Mouse (Mus musculus) lung, embryonic 15.5 days (tissue): ENCODE measurements around the gene Tmem63c. TPM values are rescaled to one million over a fixed set of nuclear protein-coding genes. Genes with fewer than 3 reads are reported as not detected.

Experiments used
- ATAC-seq: fragments of 200-750 bp; cut with Nextera tagmentation; 2 replicates; pipeline ENCODE4 v1.8.0; 2017; ENCODE audit warnings: moderate number of reproducible peaks, borderline replicate concordance; ENCODE audit not compliant: low FRiP score, low TSS enrichment; ENCODE audit errors: extremely low read depth
- H3K27ac ChIP-seq: fragments of 300-500 bp; sonication (generic); 2 replicates; pipeline ENCODE4 v1.5.1; 2015; ENCODE audit warnings: moderate library complexity, mild to moderate bottlenecking, inconsistent platforms
- H3K27me3 ChIP-seq: fragments of 300-500 bp; sonication (generic); 2 replicates; pipeline ENCODE4 v1.6.1; 2015; ENCODE audit warnings: inconsistent platforms
- H3K36me3 ChIP-seq: fragments of 300-500 bp; sonication (generic); 2 replicates; pipeline ENCODE4 v1.6.1; 2015; ENCODE audit warnings: inconsistent platforms
- H3K4me1 ChIP-seq: fragments of 300-500 bp; sonication (generic); 2 replicates; pipeline ENCODE4 v1.6.1; 2015; ENCODE audit warnings: inconsistent platforms
- H3K4me2 ChIP-seq: fragments of 300-500 bp; sonication (generic); 2 replicates; pipeline ENCODE4 v1.6.1; 2015; ENCODE audit warnings: inconsistent platforms, mild to moderate bottlenecking, moderate library complexity
- H3K4me3 ChIP-seq: fragments of 300-500 bp; sonication (generic); 2 replicates; pipeline ENCODE4 v1.5.1; 2015; ENCODE audit warnings: mild to moderate bottlenecking, inconsistent platforms
- H3K9ac ChIP-seq: fragments of 300-500 bp; sonication (generic); 2 replicates; pipeline ENCODE4 v1.6.1; 2015; ENCODE audit warnings: inconsistent platforms
- H3K9me3 ChIP-seq: fragments of 300-500 bp; sonication (generic); 2 replicates; pipeline ENCODE4 v1.6.1; 2016; ENCODE audit warnings: inconsistent platforms
- WGBS: fragments of 180-500 bp; shearing (Covaris S2); methylation state at CpG from one replicate; pipeline ENCODE4 v1.1.7; 2015; 5-methylcytosine and 5-hydroxymethylcytosine counted together
- polyA plus RNA-seq: library from polyadenylated mRNA; unstranded; fragments of >200 nt; fragmentation: Nextera tagmentation; extraction: Ambion mirVana; gene quantifications from 2 replicates; pipeline ENCODE4 v1.2.1, GENCODE M21; 2015

Tmem63c gene
- 0.06 and 0.07 TPM in 2 replicates for polyA plus RNA-seq

- 69% methylated on average over 6 of the region's 6 CpGs for WGBS
- no peak for ATAC-seq
Measured at GRCm38 (mm10) chr12:87021040-87021439, at the start of gene Tmem63c. Gene Tmem63c (plus strand): TSS chr12:87021340.

GRCm38 (mm10) chr12:86973216-86973615 is 47.9 kb upstream of the Tmem63c start:
- no peak overlapping the region for H3K4me2 ChIP-seq
- H3K27ac ChIP-seq: peak overlapping the region; percentile 76
- no peak overlapping the region for H3K4me3 ChIP-seq
- H3K4me1 ChIP-seq: peaks cover 36% of the 10 kb centered on the region
- WGBS: 6% methylated on average over 7 of the region's 7 CpGs
- H3K9ac ChIP-seq: no peak overlapping the region
- no peaks in the 10 kb centered on the region for H3K9me3 ChIP-seq
- H3K36me3 ChIP-seq: no peaks in the 10 kb centered on the region
- ATAC-seq: peak; percentile 73
- H3K27me3 ChIP-seq: peaks cover 2% of the 10 kb centered on the region

More at GRCm38 (mm10) chr12:87021040-87021439, at the start of gene Tmem63c:
- H3K27me3 ChIP-seq: peaks cover 11% of the 10 kb centered on the region
- H3K9ac ChIP-seq: no peak within 1 kb of the TSS
- no peak within 1 kb of the TSS for H3K4me2 ChIP-seq
- no peaks in the 10 kb centered on the region for H3K4me1 ChIP-seq
- no peak within 1 kb of the TSS for H3K4me3 ChIP-seq
- H3K27ac ChIP-seq: no peak within 1 kb of the TSS
- H3K9me3 ChIP-seq: no peaks in the 10 kb centered on the region
- no peaks in the 10 kb centered on the region for H3K36me3 ChIP-seq

GRCm38 (mm10) chr12:86973706-86974105 is 47.4 kb upstream of the Tmem63c start:
- H3K27me3 ChIP-seq: peaks cover 7% of the 10 kb centered on the region
- H3K4me1 ChIP-seq: peaks cover 38% of the 10 kb centered on the region
- WGBS: 29% methylated on average over 8 of the region's 8 CpGs
- H3K36me3 ChIP-seq: no peaks in the 10 kb centered on the region
- H3K27ac ChIP-seq: peak overlapping the region; percentile 76
- H3K9me3 ChIP-seq: no peaks in the 10 kb centered on the region
- H3K4me3 ChIP-seq: no peak overlapping the region
- H3K9ac ChIP-seq: no peak overlapping the region
- ATAC-seq: no peak
- no peak overlapping the region for H3K4me2 ChIP-seq

- WGBS: 8% methylated on average over 39 of the region's 40 CpGs
- peak overlapping the region; percentile 29 for H3K4me3 ChIP-seq
- ATAC-seq: peak; percentile 35; the same call in 1 of the 2 replicates
- H3K36me3 ChIP-seq: no peaks in the 10 kb centered on the region
- H3K27ac ChIP-seq: peak overlapping the region; percentile 76
- H3K9me3 ChIP-seq: no peaks in the 10 kb centered on the region
- H3K27me3 ChIP-seq: peaks cover 11% of the 10 kb centered on the region
- H3K9ac ChIP-seq: peak overlapping the region; percentile 29
- H3K4me2 ChIP-seq: peak overlapping the region; percentile 69
- H3K4me1 ChIP-seq: peaks cover 38% of the 10 kb centered on the region
Measured at GRCm38 (mm10) chr12:86974387-86975288, 46.5 kb upstream of the Tmem63c start.

- no peaks in the 10 kb centered on the region for H3K36me3 ChIP-seq
- no peak for ATAC-seq
- H3K9ac ChIP-seq: no peak overlapping the region
- H3K27me3 ChIP-seq: peaks cover 16% of the 10 kb centered on the region
- no peak overlapping the region for H3K4me2 ChIP-seq
- no peak overlapping the region for H3K4me3 ChIP-seq
- no peaks in the 10 kb centered on the region for H3K9me3 ChIP-seq
- H3K4me1 ChIP-seq: peaks cover 38% of the 10 kb centered on the region
- H3K27ac ChIP-seq: no peak overlapping the region
- WGBS: 57% methylated on average over 10 of the region's 10 CpGs
Measured at GRCm38 (mm10) chr12:86975761-86976160, 45.4 kb upstream of the Tmem63c start.

GRCm38 (mm10) chr12:86976511-86977168 is 44.5 kb upstream of the Tmem63c start:
- Histone ChIP-seq H3K27ac (no peak overlapping the region), H3K4me2 (no peak overlapping the region), H3K4me3 (no peak overlapping the region), H3K27me3 (peaks cover 24% of the 10 kb centered on the region), H3K9ac (no peak overlapping the region), H3K4me1 (peaks cover 38% of the 10 kb centered on the region), H3K36me3 (no peaks in the 10 kb centered on the region), H3K9me3 (no peaks in the 10 kb centered on the region)
- 44% methylated on average over 6 of the region's 6 CpGs for WGBS
- ATAC-seq: no peak

GRCm38 (mm10) chr12:86977833-86978232 is 43.3 kb upstream of the Tmem63c start:
- 8% methylated on average over 15 of the region's 15 CpGs for WGBS
- no peak for ATAC-seq
- H3K27ac ChIP-seq: no peak overlapping the region

GRCm38 (mm10) chr12:86981180-86981579 is 40.0 kb upstream of the Tmem63c start:
- Histone ChIP-seq H3K4me3 (no peak overlapping the region), H3K4me1 (peaks cover 10% of the 10 kb centered on the region), H3K27ac (no peak overlapping the region), H3K9ac (no peak overlapping the region), H3K4me2 (no peak overlapping the region), H3K9me3 (no peaks in the 10 kb centered on the region), H3K36me3 (no peaks in the 10 kb centered on the region), H3K27me3 (peaks cover 58% of the 10 kb centered on the region)
- WGBS: 26% methylated on average over 9 of the region's 9 CpGs
- ATAC-seq: no peak

More at GRCm38 (mm10) chr12:86977833-86978232, 43.3 kb upstream of the Tmem63c start:
- Histone ChIP-seq H3K27me3 (peaks cover 34% of the 10 kb centered on the region), H3K4me1 (peaks cover 36% of the 10 kb centered on the region), H3K9me3 (no peaks in the 10 kb centered on the region), H3K9ac (no peak overlapping the region), H3K36me3 (no peaks in the 10 kb centered on the region), H3K4me3 (no peak overlapping the region), H3K4me2 (no peak overlapping the region; the same call in 1 of the 2 replicates)

- H3K27me3 ChIP-seq: peaks cover 72% of the 10 kb centered on the region
- ATAC-seq: peak; percentile 29; the same call in 1 of the 2 replicates
- H3K4me3 ChIP-seq: no peak overlapping the region
Measured at GRCm38 (mm10) chr12:86983470-86984193, 37.5 kb upstream of the Tmem63c start.

GRCm38 (mm10) chr12:86984194-86984555 is 37.0 kb upstream of the Tmem63c start:
- H3K36me3 ChIP-seq: no peaks in the 10 kb centered on the region
- H3K9ac ChIP-seq: no peak overlapping the region
- H3K27me3 ChIP-seq: peaks cover 72% of the 10 kb centered on the region
- no peak overlapping the region for H3K4me3 ChIP-seq
- WGBS: 5% methylated on average over 6 of the region's 6 CpGs
- H3K27ac ChIP-seq: no peak overlapping the region
- no peak overlapping the region for H3K4me2 ChIP-seq
- ATAC-seq: no peak
- H3K9me3 ChIP-seq: no peaks in the 10 kb centered on the region
- H3K4me1 ChIP-seq: no peaks in the 10 kb centered on the region

More at GRCm38 (mm10) chr12:86983470-86984193, 37.5 kb upstream of the Tmem63c start:
- H3K4me2 ChIP-seq: no peak overlapping the region
- WGBS: 1% methylated on average over 28 of the region's 28 CpGs
- H3K4me1 ChIP-seq: no peaks in the 10 kb centered on the region
- H3K27ac ChIP-seq: no peak overlapping the region
- H3K9me3 ChIP-seq: no peaks in the 10 kb centered on the region
- H3K9ac ChIP-seq: no peak overlapping the region
- no peaks in the 10 kb centered on the region for H3K36me3 ChIP-seq

GRCm38 (mm10) chr12:86986562-86986961 is 34.6 kb upstream of the Tmem63c start:
- H3K4me1 ChIP-seq: peaks cover 8% of the 10 kb centered on the region
- no peak overlapping the region for H3K27ac ChIP-seq
- H3K9me3 ChIP-seq: no peaks in the 10 kb centered on the region
- no peak overlapping the region for H3K4me2 ChIP-seq
- H3K9ac ChIP-seq: no peak overlapping the region
- no peak for ATAC-seq
- 63% methylated on average over 4 of the region's 4 CpGs for WGBS
- no peak overlapping the region for H3K4me3 ChIP-seq
- H3K36me3 ChIP-seq: no peaks in the 10 kb centered on the region
- H3K27me3 ChIP-seq: peaks cover 84% of the 10 kb centered on the region
